Mouse (Mus musculus): ENCODE results near the gene Cd44.

DNA sequence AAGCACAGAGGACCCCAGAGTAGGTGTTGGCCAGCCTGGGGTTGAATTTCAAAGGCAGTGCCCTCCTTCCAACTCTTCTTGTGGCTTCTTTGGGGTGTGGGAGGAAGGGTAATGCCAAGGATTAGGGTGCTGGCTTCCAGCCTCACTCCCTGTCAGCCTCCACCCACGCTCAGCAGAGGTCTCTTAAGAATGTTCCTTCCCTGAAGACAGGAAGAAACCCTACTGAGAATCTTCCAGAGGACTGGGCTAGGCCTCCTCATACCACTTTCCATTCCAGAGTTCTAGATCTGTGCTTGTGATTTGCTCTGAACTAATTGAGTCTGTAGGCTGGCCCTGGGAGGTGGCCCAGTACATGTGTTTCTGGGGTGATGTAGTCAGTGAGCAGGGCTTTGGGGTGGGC lies 43.6 kb upstream of the Cd44 start:
- TF ChIP-seq CTCF (IDR thresholded peaks at IDR 0.05; ENCODE audit: control insufficient read depth, insufficient read depth, insufficient read length) (no peak), USF1 (IDR thresholded peaks at IDR 0.05; ENCODE audit: low read depth) (no peak)
